Mouse (Mus musculus): ENCODE data around the gene Cabp1. TPM values are rescaled to one million over a fixed set of nuclear protein-coding genes. Genes with fewer than 3 reads are reported as not detected.
A peak's percentile ranks its signal among the peaks of the same experiment; 100 is the strongest.

Cabp1 gene
- polyA plus RNA-seq, 1 experiment from 2014 or later = 5.0 TPM

DNA sequence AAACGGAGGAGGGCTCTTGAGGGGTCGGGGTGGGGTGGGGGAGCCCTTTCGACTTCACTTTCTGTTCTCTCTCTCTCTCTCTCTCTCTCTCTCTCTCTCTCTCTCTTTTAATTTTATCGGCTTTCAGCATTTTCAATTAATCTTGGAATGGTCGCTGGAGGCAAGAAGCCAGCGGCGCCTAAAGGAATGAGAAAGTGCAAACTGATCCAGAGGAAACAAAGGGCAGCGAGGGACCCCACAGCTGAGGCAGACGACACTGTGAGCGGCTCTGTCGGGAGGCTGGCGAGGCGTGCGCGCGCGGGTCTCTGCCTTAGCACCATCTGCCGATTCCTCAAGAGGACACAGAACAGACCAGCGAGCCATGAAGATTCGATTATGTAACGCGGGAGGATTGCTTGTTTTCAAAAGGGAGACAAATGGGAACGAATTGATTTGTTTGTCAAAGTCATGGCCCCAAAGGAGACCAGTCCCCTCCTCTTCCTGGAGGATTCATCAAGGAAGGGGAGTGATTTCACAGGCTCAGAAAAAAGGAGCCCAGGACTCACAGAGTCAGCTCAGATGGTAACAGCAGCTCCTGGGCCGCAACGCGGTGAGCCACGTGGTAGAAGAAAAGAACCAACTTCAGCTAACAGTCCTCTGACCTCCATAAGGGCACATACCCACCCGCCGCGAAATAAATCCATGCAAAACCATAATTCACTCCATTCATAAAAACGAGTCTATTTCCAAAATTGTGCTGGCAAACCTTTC, 10.6 kb upstream of the Cabp1 start:
- DNase-seq (ENCODE audit: low spot score) = peak; percentile 87
- H3K9me3 ChIP-seq (ENCODE audit: control insufficient read depth, low read length) = no peaks in the 10 kb centered on the region
- H3K4me2 ChIP-seq (replicated peaks; ENCODE audit: low read depth, low read length) = peak overlapping the region; percentile 34
- peak overlapping the region; percentile 54 for H3K9ac ChIP-seq (ENCODE audit: low read depth, low read length)
- H3K27me3 ChIP-seq (ENCODE audit: control insufficient read depth, insufficient read depth, low read length) = no peaks in the 10 kb centered on the region; the same call in 1 of the 2 replicates
- H3K36me3 ChIP-seq (ENCODE audit: control insufficient read depth, insufficient read depth, low read length) = no peaks in the 10 kb centered on the region
- peak; percentile 94 for ATAC-seq (ENCODE audit: low FRiP score)
- H3K27ac ChIP-seq (ENCODE audit: low read depth, low read length) = peak overlapping the region; percentile 84
- peaks cover 5% of the 10 kb centered on the region for H3K4me1 ChIP-seq (replicated peaks; ENCODE audit: control insufficient read depth, insufficient read depth, low read length)
- WGBS = 3% methylated on average over 31 of the region's 31 CpGs
- H3K4me3 ChIP-seq (ENCODE audit: low read depth, low read length) = 0 out of 2 replicates have a peak overlapping the region, but pooled peaks have one; percentile 13

GRCm38 (mm10) chr5:115203735-115204561, 9.8 kb upstream of the Cabp1 start:
- ATAC-seq (ENCODE audit: low FRiP score) (peak; percentile 65), DNase-seq (ENCODE audit: low spot score) (peak; percentile 56)
- H3K27me3 ChIP-seq (ENCODE audit: control insufficient read depth, insufficient read depth, low read length) = no peaks in the 10 kb centered on the region; the same call in 1 of the 2 replicates
- H3K4me2 ChIP-seq (replicated peaks; ENCODE audit: low read depth, low read length) = peak overlapping the region; percentile 34
- 0 out of 2 replicates have a peak overlapping the region, but pooled peaks have one; percentile 4 for H3K4me3 ChIP-seq (ENCODE audit: low read depth, low read length)
- peaks cover 5% of the 10 kb centered on the region for H3K4me1 ChIP-seq (replicated peaks; ENCODE audit: control insufficient read depth, insufficient read depth, low read length)
- peak overlapping the region; percentile 84 for H3K27ac ChIP-seq (ENCODE audit: low read depth, low read length)
- peak overlapping the region; percentile 54 for H3K9ac ChIP-seq (ENCODE audit: low read depth, low read length)
- 14% methylated on average over 23 of the region's 23 CpGs for WGBS
- no peaks in the 10 kb centered on the region for H3K36me3 ChIP-seq (ENCODE audit: control insufficient read depth, insufficient read depth, low read length)
- no peaks in the 10 kb centered on the region for H3K9me3 ChIP-seq (ENCODE audit: control insufficient read depth, low read length)

DNA sequence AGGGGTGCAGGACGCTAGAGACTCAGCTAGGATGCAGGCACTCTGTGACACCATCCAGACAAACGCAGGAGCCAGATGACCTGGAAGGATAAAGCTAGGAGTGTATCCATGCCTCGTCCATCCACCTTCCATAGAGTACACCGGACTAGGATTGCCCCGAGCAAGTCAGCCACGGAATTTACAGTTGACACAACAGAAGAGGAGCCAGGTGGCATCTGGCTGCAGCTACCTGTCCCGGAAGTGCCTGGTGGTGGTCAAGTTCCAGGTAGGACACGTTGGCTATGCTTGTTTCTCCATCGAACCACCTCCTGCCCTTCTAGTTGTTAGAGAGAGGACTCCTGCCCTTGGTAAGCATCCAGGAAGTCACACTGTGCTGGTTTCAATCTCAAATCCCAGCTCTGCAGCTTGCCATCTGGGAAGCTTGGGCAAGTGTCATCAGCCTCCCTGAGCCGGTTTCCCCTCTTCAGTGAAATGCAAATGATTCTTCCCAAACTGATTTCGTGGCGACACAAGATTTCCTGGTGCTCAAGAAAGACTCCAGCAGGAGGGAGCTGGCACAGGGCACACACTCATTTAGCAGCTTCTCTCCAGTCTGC, 543 bp upstream of the Cabp1 start:
- WGBS = 5% methylated on average over 12 of the region's 12 CpGs
- H3K4me1 ChIP-seq (replicated peaks; ENCODE audit: control insufficient read depth, insufficient read depth, low read length) = peaks cover 13% of the 10 kb centered on the region; the same call in 1 of the 2 replicates
- no peak; the same call in 1 of the 2 replicates for ATAC-seq (ENCODE audit: low FRiP score)

DNA sequence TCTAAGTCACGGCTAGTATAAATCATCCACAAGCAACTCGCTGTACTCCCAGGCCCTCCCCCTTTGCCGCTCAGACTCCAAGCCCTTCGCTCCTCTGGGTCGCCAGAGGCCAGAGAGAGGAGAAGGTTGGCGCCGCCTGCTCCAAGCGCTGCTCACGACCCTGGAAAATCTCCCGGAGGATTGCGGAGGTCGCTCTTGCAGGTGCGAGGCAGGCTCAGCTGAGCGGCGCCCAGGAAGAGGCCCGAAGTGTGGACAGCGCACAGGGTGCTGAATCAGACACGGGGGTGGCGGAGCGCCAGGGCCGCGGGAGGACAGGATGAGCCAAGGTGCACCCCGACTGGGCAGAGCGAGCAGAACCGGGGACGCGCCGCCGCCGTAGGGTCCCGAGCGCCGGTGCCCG, 955 bp downstream of the Cabp1 start:
- ATAC-seq (ENCODE audit: low FRiP score) (0 out of 2 replicates have a peak, but pooled peaks have one; percentile 14), DNase-seq (ENCODE audit: low spot score) (peak; percentile 51)
- Histone ChIP-seq H3K27me3 (ENCODE audit: control insufficient read depth, insufficient read depth, low read length) (peaks cover 61% of the 10 kb centered on the region), H3K36me3 (ENCODE audit: control insufficient read depth, insufficient read depth, low read length) (no peaks in the 10 kb centered on the region), H3K4me1 (replicated peaks; ENCODE audit: control insufficient read depth, insufficient read depth, low read length) (peaks cover 13% of the 10 kb centered on the region; the same call in 1 of the 2 replicates), H3K27ac (ENCODE audit: low read depth, low read length) (no peak overlapping the region), H3K9me3 (ENCODE audit: control insufficient read depth, low read length) (no peaks in the 10 kb centered on the region), H3K9ac (ENCODE audit: low read depth, low read length) (peak overlapping the region; percentile 64), H3K4me3 (ENCODE audit: low read depth, low read length) (peak overlapping the region; percentile 59), H3K4me2 (replicated peaks; ENCODE audit: low read depth, low read length) (peak overlapping the region; percentile 100)
- WGBS = under 1% methylated on average over 33 of the region's 34 CpGs

More for the DNA sequence above, 543 bp upstream of the Cabp1 start:
- DNase-seq (ENCODE audit: low spot score) = no peak
- Histone ChIP-seq H3K36me3 (ENCODE audit: control insufficient read depth, insufficient read depth, low read length) (no peaks in the 10 kb centered on the region), H3K9ac (ENCODE audit: low read depth, low read length) (no peak overlapping the region), H3K4me2 (replicated peaks; ENCODE audit: low read depth, low read length) (peak overlapping the region; percentile 100), H3K4me3 (ENCODE audit: low read depth, low read length) (peak overlapping the region; percentile 59), H3K27ac (ENCODE audit: low read depth, low read length) (no peak overlapping the region), H3K9me3 (ENCODE audit: control insufficient read depth, low read length) (no peaks in the 10 kb centered on the region), H3K27me3 (ENCODE audit: control insufficient read depth, insufficient read depth, low read length) (peaks cover 56% of the 10 kb centered on the region)

GRCm38 (mm10) chr5:115192828-115193195, 1.4 kb downstream of the Cabp1 start:
- no peaks in the 10 kb centered on the region for H3K36me3 ChIP-seq (ENCODE audit: control insufficient read depth, insufficient read depth, low read length)
- peak overlapping the region; percentile 59 for H3K4me3 ChIP-seq (ENCODE audit: low read depth, low read length)
- H3K4me1 ChIP-seq (replicated peaks; ENCODE audit: control insufficient read depth, insufficient read depth, low read length) = peaks cover 13% of the 10 kb centered on the region; the same call in 1 of the 2 replicates
- H3K9ac ChIP-seq (ENCODE audit: low read depth, low read length) = peak overlapping the region; percentile 64; the same call in 1 of the 2 replicates
- no peak for ATAC-seq (ENCODE audit: low FRiP score)
- H3K27me3 ChIP-seq (ENCODE audit: control insufficient read depth, insufficient read depth, low read length) = peaks cover 61% of the 10 kb centered on the region
- H3K4me2 ChIP-seq (replicated peaks; ENCODE audit: low read depth, low read length) = peak overlapping the region; percentile 100
- H3K9me3 ChIP-seq (ENCODE audit: control insufficient read depth, low read length) = no peaks in the 10 kb centered on the region
- H3K27ac ChIP-seq (ENCODE audit: low read depth, low read length) = no peak overlapping the region
- 11% methylated on average over 7 of the region's 7 CpGs for WGBS
- DNase-seq (ENCODE audit: low spot score) = peak; percentile 61

DNA sequence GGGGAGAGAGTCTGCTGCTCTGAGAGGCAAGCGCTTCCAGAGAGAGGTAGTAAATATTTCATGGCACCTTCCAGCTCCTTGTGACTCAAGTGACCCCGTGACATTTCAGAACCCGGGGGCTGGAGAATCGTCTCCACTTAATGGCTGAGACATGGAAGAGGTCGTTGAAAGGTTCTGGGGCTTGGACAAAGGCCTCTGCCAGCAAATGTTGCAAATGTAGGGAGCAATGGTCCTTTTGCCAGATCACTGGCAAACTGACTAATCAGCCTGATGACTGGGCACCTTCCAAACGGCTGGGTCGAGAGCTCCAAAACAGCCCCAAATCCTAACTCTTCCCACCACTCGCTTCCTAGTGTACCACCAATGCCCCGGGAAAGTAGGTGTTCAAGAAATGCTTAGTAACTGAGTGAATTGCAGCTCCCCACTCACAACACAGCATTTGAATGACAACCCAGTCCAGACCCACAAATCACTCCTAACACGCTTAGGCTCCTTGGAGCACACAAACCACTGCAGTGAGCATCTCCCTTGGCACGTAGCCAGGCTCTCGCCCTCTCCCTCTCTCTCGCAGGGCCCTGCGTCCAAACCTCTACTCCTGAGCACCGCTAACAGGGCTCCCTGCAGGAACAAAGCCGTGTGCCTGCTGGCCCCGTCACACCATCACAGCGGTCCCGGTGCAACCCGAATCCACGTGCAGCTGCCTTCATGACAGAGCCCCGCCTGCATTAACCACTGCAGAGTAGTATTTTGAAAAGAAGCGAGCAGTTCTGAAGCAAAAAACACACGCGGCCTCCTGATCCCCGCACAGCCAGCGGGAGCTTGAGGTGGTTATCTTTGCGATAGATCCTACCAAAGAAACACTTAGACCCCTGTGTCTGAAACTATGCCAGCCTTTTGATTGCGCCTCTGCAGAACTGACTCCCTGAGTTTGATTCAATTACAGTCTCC, 2.0 kb downstream of the Cabp1 start:
- H3K4me3 ChIP-seq (ENCODE audit: low read depth, low read length) = peak overlapping the region; percentile 59
- DNase-seq (ENCODE audit: low spot score) (peak; percentile 27), ATAC-seq (ENCODE audit: low FRiP score) (no peak)
- no peaks in the 10 kb centered on the region for H3K36me3 ChIP-seq (ENCODE audit: control insufficient read depth, insufficient read depth, low read length)
- H3K9ac ChIP-seq (ENCODE audit: low read depth, low read length) = peak overlapping the region; percentile 64; the same call in 1 of the 2 replicates
- H3K4me2 ChIP-seq (replicated peaks; ENCODE audit: low read depth, low read length) = peak overlapping the region; percentile 100
- 6% methylated on average over 29 of the region's 29 CpGs for WGBS
- peaks cover 18% of the 10 kb centered on the region; the same call in 1 of the 2 replicates for H3K4me1 ChIP-seq (replicated peaks; ENCODE audit: control insufficient read depth, insufficient read depth, low read length)
- peaks cover 61% of the 10 kb centered on the region for H3K27me3 ChIP-seq (ENCODE audit: control insufficient read depth, insufficient read depth, low read length)
- no peak overlapping the region for H3K27ac ChIP-seq (ENCODE audit: low read depth, low read length)
- no peaks in the 10 kb centered on the region for H3K9me3 ChIP-seq (ENCODE audit: control insufficient read depth, low read length)

DNA sequence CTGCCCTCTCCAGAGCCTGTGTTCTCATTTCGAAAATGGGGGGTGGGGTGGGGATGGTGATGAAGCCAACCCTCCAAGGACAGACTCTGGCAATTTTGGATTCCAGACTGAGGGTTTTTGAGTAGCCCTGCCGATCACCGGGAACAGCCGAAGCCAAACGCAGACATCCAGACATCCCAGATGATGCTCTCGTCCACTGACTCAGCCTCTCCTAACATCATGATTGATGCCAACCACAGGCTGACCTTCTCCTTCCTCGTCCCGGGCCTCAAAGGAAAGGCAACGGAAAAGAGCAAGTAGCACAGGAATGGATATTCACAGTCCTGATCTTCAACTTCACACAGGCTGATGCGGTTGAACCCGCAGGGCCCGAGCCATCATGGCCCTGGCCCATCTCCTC, 4.1 kb downstream of the Cabp1 start:
- Histone ChIP-seq H3K4me2 (replicated peaks; ENCODE audit: low read depth, low read length) (no peak overlapping the region), H3K9me3 (ENCODE audit: control insufficient read depth, low read length) (no peaks in the 10 kb centered on the region), H3K4me3 (ENCODE audit: low read depth, low read length) (no peak overlapping the region), H3K27ac (ENCODE audit: low read depth, low read length) (no peak overlapping the region), H3K36me3 (ENCODE audit: control insufficient read depth, insufficient read depth, low read length) (no peaks in the 10 kb centered on the region), H3K27me3 (ENCODE audit: control insufficient read depth, insufficient read depth, low read length) (peaks cover 55% of the 10 kb centered on the region), H3K4me1 (replicated peaks; ENCODE audit: control insufficient read depth, insufficient read depth, low read length) (peaks cover 18% of the 10 kb centered on the region), H3K9ac (ENCODE audit: low read depth, low read length) (no peak overlapping the region)
- ATAC-seq (ENCODE audit: low FRiP score) (no peak), DNase-seq (ENCODE audit: low spot score) (no peak)
- 78% methylated on average over 12 of the region's 12 CpGs for WGBS

Data from hindbrain, embryonic 11.5 days (tissue).